Mouse (Mus musculus): ENCODE results near the gene Zfp93. TPM values are rescaled to one million over a fixed set of nuclear protein-coding genes. Genes with fewer than 3 reads are reported as not detected.
"Not testable (repeated sequence)": the region's sequence is repeated elsewhere in the genome, so short reads cannot be mapped to it uniquely, and the experiment has no call there.

Zfp93 gene
- polyA plus RNA-seq, 1 experiment from 2014 or later = 1.2 TPM

GRCm38 (mm10) chr7:24260000-24260312 is 10.3 kb upstream of the Zfp93 start:
- ATAC-seq = no peak
- no peaks in the 10 kb centered on the region for H3K27me3 ChIP-seq (ENCODE audit: insufficient read depth, low read length)
- no peak for DNase-seq
- H3K9me3 ChIP-seq (ENCODE audit: low read length) = no peaks in the 10 kb centered on the region
- no peak overlapping the region for H3K4me2 ChIP-seq (ENCODE audit: low read depth, low read length)
- 0 out of 2 replicates have a peak, but pooled peaks cover 5% of the 10 kb centered on the region for H3K4me1 ChIP-seq (ENCODE audit: insufficient read depth)
- no peak overlapping the region for H3K4me3 ChIP-seq (ENCODE audit: low read depth, low read length)
- TF ChIP-seq EP300 (IDR thresholded peaks at IDR 0.05; ENCODE audit: low read depth) (no peak), CTCF (IDR thresholded peaks at IDR 0.05; ENCODE audit: low read depth) (no peak)
- H3K27ac ChIP-seq (ENCODE audit: low read depth) = no peak overlapping the region
- WGBS (ENCODE audit: insufficient replicate concordance) = 86% methylated on average over 4 of the region's 4 CpGs
- no peak overlapping the region for H3K9ac ChIP-seq (replicated peaks)
- no peaks in the 10 kb centered on the region for H3K36me3 ChIP-seq (replicated peaks; ENCODE audit: insufficient read depth, low read length)

- H3K9ac ChIP-seq (replicated peaks) = no peak overlapping the region
- H3K27ac ChIP-seq (ENCODE audit: low read depth) = no peak overlapping the region
- 70% methylated on average over 24 of the region's 24 CpGs for WGBS (ENCODE audit: insufficient replicate concordance)
- no peak overlapping the region for H3K4me3 ChIP-seq (ENCODE audit: low read depth, low read length)
- DNase-seq = no peak
- ATAC-seq = no peak
- H3K36me3 ChIP-seq (replicated peaks; ENCODE audit: insufficient read depth, low read length) = no peaks in the 10 kb centered on the region
- 0 out of 2 replicates have a peak, but pooled peaks cover 2% of the 10 kb centered on the region for H3K4me1 ChIP-seq (ENCODE audit: insufficient read depth)
- TF ChIP-seq EP300 (IDR thresholded peaks at IDR 0.05; ENCODE audit: low read depth) = no peak
- no peak for TF ChIP-seq CTCF (IDR thresholded peaks at IDR 0.05; ENCODE audit: low read depth)
- H3K9me3 ChIP-seq (ENCODE audit: low read length) = no peaks in the 10 kb centered on the region
- no peak overlapping the region for H3K4me2 ChIP-seq (ENCODE audit: low read depth, low read length)
- no peaks in the 10 kb centered on the region for H3K27me3 ChIP-seq (ENCODE audit: insufficient read depth, low read length)
Observed at GRCm38 (mm10) chr7:24268176-24269155, 1.8 kb upstream of the Zfp93 start.

GRCm38 (mm10) chr7:24269256-24269655 is 964 bp upstream of the Zfp93 start:
- no peak for DNase-seq
- no peak overlapping the region for H3K27ac ChIP-seq (ENCODE audit: low read depth)
- TF ChIP-seq CTCF (IDR thresholded peaks at IDR 0.05; ENCODE audit: low read depth) = no peak
- TF ChIP-seq EP300 (IDR thresholded peaks at IDR 0.05; ENCODE audit: low read depth) = no peak
- no peaks in the 10 kb centered on the region; the same call in 1 of the 2 replicates for H3K36me3 ChIP-seq (replicated peaks; ENCODE audit: insufficient read depth, low read length)
- H3K27me3 ChIP-seq (ENCODE audit: insufficient read depth, low read length) = no peaks in the 10 kb centered on the region
- H3K4me1 ChIP-seq (ENCODE audit: insufficient read depth) = 0 out of 2 replicates have a peak, but pooled peaks cover 2% of the 10 kb centered on the region
- WGBS (ENCODE audit: insufficient replicate concordance) = 73% methylated on average over 3 of the region's 3 CpGs
- H3K9ac ChIP-seq (replicated peaks) = no peak overlapping the region
- H3K4me3 ChIP-seq (ENCODE audit: low read depth, low read length) = no peak overlapping the region
- no peaks in the 10 kb centered on the region for H3K9me3 ChIP-seq (ENCODE audit: low read length)
- ATAC-seq = no peak
- H3K4me2 ChIP-seq (ENCODE audit: low read depth, low read length) = no peak overlapping the region

- WGBS (ENCODE audit: insufficient replicate concordance) = 33% methylated on average over 7 of the region's 7 CpGs
- H3K9ac ChIP-seq (replicated peaks) = peak overlapping the region; percentile 64; the same call in 1 of the 2 replicates
- ATAC-seq = peak; percentile 26; the same call in 1 of the 2 replicates
Observed at GRCm38 (mm10) chr7:24269667-24270287, 443 bp upstream of the Zfp93 start.

GRCm38 (mm10) chr7:24271191-24271590 is 971 bp downstream of the Zfp93 start:
- 0 out of 2 replicates have a peak, but pooled peaks cover 2% of the 10 kb centered on the region for H3K4me1 ChIP-seq (ENCODE audit: insufficient read depth)
- H3K4me3 ChIP-seq (ENCODE audit: low read depth, low read length) = no peak overlapping the region
- DNase-seq = no peak
- H3K9me3 ChIP-seq (ENCODE audit: low read length) = no peaks in the 10 kb centered on the region
- no peaks in the 10 kb centered on the region; the same call in 1 of the 2 replicates for H3K36me3 ChIP-seq (replicated peaks; ENCODE audit: insufficient read depth, low read length)
- ATAC-seq = no peak
- TF ChIP-seq CTCF (IDR thresholded peaks at IDR 0.05; ENCODE audit: low read depth) (no peak), EP300 (IDR thresholded peaks at IDR 0.05; ENCODE audit: low read depth) (no peak)
- H3K27ac ChIP-seq (ENCODE audit: low read depth) = no peak overlapping the region
- H3K9ac ChIP-seq (replicated peaks) = no peak overlapping the region
- no peak overlapping the region for H3K4me2 ChIP-seq (ENCODE audit: low read depth, low read length)
- no peaks in the 10 kb centered on the region for H3K27me3 ChIP-seq (ENCODE audit: insufficient read depth, low read length)
- 88% methylated on average over 6 of the region's 6 CpGs for WGBS (ENCODE audit: insufficient replicate concordance)

More at GRCm38 (mm10) chr7:24269667-24270287, 443 bp upstream of the Zfp93 start:
- Histone ChIP-seq H3K4me2 (ENCODE audit: low read depth, low read length) (peak overlapping the region; percentile 86), H3K4me1 (ENCODE audit: insufficient read depth) (0 out of 2 replicates have a peak, but pooled peaks cover 2% of the 10 kb centered on the region), H3K27ac (ENCODE audit: low read depth) (no peak overlapping the region), H3K36me3 (replicated peaks; ENCODE audit: insufficient read depth, low read length) (no peaks in the 10 kb centered on the region; the same call in 1 of the 2 replicates), H3K27me3 (ENCODE audit: insufficient read depth, low read length) (no peaks in the 10 kb centered on the region), H3K9me3 (ENCODE audit: low read length) (no peaks in the 10 kb centered on the region), H3K4me3 (ENCODE audit: low read depth, low read length) (peak overlapping the region; percentile 58)
- DNase-seq = no peak
- TF ChIP-seq CTCF (IDR thresholded peaks at IDR 0.05; ENCODE audit: low read depth) (no peak), EP300 (IDR thresholded peaks at IDR 0.05; ENCODE audit: low read depth) (no peak)

- Histone ChIP-seq H3K9me3 (ENCODE audit: low read length) (no peaks in the 10 kb centered on the region), H3K9ac (replicated peaks) (no peak overlapping the region), H3K27me3 (ENCODE audit: insufficient read depth, low read length) (no peaks in the 10 kb centered on the region), H3K27ac (ENCODE audit: low read depth) (no peak overlapping the region), H3K36me3 (replicated peaks; ENCODE audit: insufficient read depth, low read length) (no peaks in the 10 kb centered on the region; the same call in 1 of the 2 replicates), H3K4me3 (ENCODE audit: low read depth, low read length) (no peak overlapping the region), H3K4me1 (ENCODE audit: insufficient read depth) (0 out of 2 replicates have a peak, but pooled peaks cover 2% of the 10 kb centered on the region), H3K4me2 (ENCODE audit: low read depth, low read length) (no peak overlapping the region)
- TF ChIP-seq EP300 (IDR thresholded peaks at IDR 0.05; ENCODE audit: low read depth) = no peak
- no peak for TF ChIP-seq CTCF (IDR thresholded peaks at IDR 0.05; ENCODE audit: low read depth)
- ATAC-seq (no peak), DNase-seq (no peak)
- 84% methylated on average over 4 of the region's 4 CpGs for WGBS (ENCODE audit: insufficient replicate concordance)
Observed at GRCm38 (mm10) chr7:24274456-24274855, 4.2 kb downstream of the Zfp93 start.

- not testable (repeated sequence) for ATAC-seq; H3K27me3 ChIP-seq (ENCODE audit: insufficient read depth, low read length); H3K27ac ChIP-seq (ENCODE audit: low read depth); H3K36me3 ChIP-seq (replicated peaks; ENCODE audit: insufficient read depth, low read length); H3K4me3 ChIP-seq (ENCODE audit: low read depth, low read length); H3K9ac ChIP-seq (replicated peaks); H3K4me1 ChIP-seq (ENCODE audit: insufficient read depth); DNase-seq; H3K9me3 ChIP-seq (ENCODE audit: low read length); H3K4me2 ChIP-seq (ENCODE audit: low read depth, low read length)
- WGBS (ENCODE audit: insufficient replicate concordance) = 78% methylated on average over 3 of the region's 3 CpGs
Observed at GRCm38 (mm10) chr7:24278771-24279170, 8.6 kb downstream of the Zfp93 start.
